Mouse (Mus musculus) natural killer cell, adult 2 months (primary cell): ENCODE measurements around the gene Arl15.
"Not testable (repeated sequence)": the region's sequence is repeated elsewhere in the genome, so short reads cannot be mapped to it uniquely, and the experiment has no call there.

Experiments
- DNase-seq, 2 experiments: peaks; one replicate each; pipeline ENCODE4 v3.0.0; 2022; ENCODE audit warnings: low spot score in 2 of 2

The Arl15 gene

DNA sequence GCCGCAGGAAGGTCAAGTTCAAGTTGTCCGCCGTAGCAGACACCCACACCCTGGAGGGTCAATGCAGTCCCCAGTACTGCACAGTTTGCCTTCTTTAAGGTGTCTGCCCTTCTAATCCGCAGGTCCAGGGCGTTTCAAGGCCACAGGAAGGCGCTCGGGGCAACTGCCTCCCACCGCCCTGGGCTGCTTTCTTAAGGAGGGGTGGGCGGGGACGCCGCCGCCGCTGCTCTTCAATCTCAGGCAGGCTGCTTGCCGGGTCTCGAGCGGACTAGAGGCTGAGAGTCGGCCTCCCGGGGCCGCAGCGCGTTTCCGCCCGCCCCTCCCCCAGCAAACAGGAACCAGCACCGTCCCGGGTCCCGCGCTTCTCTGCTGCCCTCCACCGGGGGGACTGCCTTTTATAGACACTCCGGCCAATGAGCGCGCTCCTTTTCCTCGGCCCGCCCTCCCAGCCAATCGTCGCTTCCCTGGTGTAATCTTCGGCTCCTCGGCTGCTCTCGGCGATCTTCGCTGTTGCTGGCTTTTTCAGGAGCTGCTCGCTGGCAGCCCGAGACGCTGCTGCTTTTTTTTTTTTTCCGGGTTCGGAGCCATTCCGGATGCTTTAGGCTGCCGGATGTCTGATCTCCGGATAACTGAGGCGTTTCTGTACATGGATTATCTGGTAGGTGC, at the start of gene Arl15:
Gene Arl15, plus strand, starts transcription at position 467 of the 666 bp plus-strand sequence.
- peak; percentile 95 to 96 for DNase-seq

DNA sequence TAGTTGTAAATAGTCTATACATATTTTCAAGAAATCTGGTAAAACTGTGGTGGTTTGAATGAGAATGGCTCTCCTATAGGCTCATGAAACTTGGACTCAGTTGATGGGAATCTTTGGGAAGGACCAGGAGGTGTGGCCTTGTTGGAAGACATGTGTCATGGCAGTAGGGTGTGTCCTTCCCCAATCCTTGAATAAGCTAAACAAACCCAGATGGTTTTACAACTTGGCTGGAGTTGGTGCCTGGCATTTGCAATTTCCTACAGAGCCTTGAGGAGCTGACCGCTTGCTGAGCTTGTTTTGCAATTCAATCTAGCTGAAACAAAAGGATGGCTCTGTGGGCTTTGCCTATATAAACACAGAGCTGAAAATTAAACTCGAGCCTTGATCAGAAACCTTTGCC, 49.0 kb upstream of the Arl15 start:
- DNase-seq = no peak

DNA sequence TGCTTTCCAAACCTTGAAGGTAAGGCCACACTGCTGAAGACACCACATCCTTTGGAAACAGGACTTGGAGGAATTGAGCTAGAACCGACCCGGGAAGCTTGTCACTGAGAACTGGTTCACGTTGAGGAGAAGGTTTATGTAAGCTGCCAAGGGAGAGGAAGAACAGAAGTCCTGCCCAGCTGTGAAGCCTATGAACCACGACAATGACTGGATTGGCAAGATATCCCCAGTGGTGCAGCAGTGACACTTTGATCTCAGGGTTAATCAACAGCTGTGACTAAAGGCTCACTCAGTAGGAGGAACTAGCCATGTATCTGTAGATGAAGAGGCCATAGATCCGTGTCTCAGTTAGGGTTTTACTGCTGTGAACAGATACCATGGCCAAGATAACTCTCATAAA, 43.5 kb upstream of the Arl15 start:
- no peak for DNase-seq

DNA sequence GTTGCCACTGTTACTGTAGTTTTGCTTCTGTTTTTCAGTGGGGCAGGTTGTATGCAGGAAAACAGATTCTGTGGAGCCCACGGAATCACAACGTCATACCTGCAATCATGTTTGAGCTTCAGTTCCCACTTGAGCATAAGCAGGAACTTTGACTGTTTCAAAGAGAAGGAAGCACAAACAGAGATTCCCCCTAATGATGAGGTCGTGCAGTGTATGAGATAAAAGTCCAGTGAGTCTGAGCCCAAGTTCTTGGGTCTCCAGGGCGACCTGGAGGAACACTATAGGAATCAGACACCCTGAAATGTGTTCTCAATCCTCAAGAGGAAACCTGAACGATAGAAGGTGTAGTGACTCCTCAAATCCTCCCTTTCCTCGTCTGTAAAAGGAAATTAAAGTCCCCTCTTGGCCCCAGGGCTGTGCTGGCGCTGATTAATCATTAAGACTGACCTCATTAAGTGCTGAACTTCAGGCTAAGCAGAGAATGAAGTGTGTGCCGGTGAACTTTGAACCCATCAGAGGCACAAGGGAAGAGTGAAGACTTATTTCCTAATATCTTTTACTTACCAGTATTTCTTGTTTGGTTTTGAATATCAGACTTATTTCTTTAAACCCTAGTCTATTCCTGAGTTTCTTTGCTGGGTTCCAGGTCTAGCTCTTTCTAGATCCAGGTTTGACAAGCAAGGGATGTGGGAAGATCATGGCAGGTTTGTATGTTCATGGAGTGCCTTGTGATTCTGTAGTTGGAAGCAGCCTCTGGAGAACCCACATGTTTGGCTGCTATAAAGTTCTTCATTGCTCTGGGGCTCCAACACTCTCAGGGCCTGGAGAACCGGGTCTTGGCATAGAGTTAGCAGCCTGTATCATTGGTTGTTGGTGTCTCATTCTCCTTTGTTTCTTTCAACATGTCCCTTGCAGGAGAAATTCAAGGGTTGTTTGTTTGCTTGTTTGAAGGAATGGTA, 39.3 kb upstream of the Arl15 start:
- no peak for DNase-seq

GRCm38 (mm10) chr13:113755779-113756178, 38.5 kb upstream of the Arl15 start:
- DNase-seq = no peak

- no peak for DNase-seq
Observed at GRCm38 (mm10) chr13:113761717-113762116, 32.6 kb upstream of the Arl15 start.

- no peak for DNase-seq
Observed at GRCm38 (mm10) chr13:113762766-113763516, 31.4 kb upstream of the Arl15 start.

- no peak for DNase-seq
Observed at GRCm38 (mm10) chr13:113765411-113765810, 28.9 kb upstream of the Arl15 start.

- no peak for DNase-seq
Observed at GRCm38 (mm10) chr13:113769829-113770228, 24.5 kb upstream of the Arl15 start.

DNA sequence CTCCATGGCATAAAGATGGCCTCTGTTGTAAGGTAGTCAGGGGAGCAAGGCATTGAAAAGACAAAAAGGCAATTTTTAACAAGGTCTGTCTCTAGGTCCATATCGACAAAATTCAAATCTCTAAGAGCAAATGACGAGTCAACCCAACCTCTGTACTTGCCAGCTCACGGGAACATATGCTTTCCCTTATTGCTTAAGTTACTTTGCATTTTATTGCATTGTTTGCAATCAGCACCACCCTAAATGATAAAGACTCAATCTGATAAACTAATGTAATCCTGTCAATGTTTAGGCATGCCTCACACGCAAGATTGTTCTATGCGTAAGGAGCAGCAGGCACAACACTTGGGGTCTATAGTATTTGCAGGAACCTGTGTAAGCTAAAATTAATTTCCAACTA, 24.0 kb upstream of the Arl15 start:
- no peak for DNase-seq

GRCm38 (mm10) chr13:113771340-113771739, 23.0 kb upstream of the Arl15 start:
- DNase-seq = no peak

DNA sequence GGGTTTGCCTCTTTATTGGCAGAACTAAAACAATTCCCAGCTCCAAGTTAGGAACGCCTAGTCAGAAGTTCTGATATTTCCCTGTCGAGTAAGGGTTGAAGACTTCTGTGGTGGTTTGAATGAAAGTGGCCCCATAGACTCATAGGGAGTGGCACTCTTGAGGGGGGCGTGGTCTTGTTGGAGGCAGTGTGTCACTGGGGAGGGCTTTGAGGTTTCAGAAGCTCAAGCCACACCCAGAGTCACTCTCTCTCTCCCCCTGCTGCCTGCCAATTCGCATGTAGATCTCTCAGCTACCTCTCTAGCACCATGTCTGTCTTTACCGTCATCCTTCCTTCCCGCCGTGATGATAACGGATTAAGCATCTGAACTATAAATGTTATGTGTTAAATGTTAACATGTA, 19.5 kb upstream of the Arl15 start:
- no peak for DNase-seq

- no peak for DNase-seq
Observed at GRCm38 (mm10) chr13:113775244-113776140, 18.8 kb upstream of the Arl15 start.

- no peak for DNase-seq
Observed at GRCm38 (mm10) chr13:113785803-113786202, 8.5 kb upstream of the Arl15 start.

DNA sequence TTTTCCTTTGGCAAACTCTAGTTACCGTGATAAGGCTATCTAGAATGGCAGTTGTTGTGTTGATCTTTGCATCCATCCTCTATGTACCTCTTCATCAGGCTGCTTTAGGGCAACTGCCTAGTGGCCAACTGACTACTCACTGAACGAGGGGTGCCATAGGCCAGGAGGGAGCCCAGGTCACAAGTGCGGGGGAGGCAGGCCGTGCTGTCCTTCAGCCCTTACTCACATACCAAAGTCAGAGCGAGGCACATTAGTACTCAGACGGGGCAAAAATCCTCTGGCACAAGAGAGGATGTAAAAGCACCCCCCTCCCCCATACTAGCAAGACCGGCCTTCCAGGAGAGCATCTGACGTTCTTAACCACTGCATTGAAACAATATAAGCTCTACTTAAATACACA, 7.2 kb upstream of the Arl15 start:
- no peak for DNase-seq

GRCm38 (mm10) chr13:113790016-113790415, 4.3 kb upstream of the Arl15 start:
- not testable (repeated sequence) for DNase-seq

DNA sequence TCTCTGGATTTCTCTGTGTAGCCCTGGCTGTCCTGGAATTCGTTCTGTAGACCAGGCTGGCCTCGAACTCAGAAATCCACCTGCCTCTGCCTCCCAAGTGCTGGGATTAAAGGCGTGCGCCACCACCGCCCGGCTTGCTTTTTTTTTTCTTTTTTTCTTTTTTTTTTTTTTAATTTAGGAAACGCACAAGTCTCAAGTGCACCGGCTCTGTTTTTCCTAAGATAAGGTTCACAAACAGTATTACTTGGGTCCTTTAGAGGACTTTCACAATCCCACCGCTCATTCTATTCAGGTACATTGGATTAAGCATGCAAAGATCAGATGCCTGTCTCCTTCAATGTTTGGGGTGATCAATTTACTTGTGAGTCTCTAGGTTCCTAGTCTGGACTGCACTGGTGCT, 668 bp upstream of the Arl15 start:
- no peak for DNase-seq

DNA sequence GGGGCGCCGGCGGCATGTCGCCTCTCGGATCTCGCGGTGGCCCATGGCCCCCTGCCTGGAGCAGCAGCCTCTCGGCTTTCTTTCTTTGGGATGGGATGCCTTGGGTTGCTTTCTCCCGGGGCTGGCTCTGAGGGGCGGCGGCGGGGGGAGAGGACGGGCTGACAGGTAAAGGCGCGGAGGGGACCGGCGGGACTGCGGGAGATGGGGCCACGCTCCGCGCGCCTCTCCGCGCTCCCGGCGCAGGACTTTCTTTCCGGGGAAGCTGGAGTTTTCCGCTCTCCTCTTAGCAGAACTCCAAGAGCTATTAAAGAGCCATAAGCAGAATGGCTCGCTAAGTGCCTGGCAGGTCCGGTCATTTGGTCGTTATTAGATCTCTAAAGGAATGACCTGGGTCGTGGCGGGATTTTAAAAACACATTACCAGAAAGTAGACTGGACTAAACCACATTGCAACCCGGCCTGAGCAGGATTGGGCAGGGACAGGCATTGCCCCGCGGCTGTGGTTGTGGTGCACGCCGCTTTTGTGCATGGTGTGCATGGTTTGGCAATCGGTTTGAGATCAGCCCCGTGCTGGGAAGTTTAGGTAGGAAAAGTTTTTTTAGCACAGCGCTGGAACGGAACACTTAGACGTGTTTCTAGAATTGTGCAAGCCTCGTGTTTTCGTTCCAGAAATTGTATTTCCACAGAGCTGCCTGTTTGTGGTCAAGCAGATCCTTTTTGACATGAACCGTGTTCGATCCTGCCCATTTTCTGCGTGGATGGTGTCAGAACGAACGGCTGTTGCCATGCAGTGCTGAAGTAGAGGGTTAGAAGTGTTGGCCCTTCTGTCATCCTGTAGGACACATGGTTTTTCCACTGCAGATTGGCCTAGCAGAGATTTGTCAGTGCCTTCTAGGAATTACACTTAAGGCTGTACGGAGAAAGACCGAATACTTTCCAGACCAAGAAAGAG, 675 bp downstream of the Arl15 start:
- peak; percentile 3 to 14 for DNase-seq

GRCm38 (mm10) chr13:113797378-113797777, 3.1 kb downstream of the Arl15 start:
- no peak for DNase-seq

DNA sequence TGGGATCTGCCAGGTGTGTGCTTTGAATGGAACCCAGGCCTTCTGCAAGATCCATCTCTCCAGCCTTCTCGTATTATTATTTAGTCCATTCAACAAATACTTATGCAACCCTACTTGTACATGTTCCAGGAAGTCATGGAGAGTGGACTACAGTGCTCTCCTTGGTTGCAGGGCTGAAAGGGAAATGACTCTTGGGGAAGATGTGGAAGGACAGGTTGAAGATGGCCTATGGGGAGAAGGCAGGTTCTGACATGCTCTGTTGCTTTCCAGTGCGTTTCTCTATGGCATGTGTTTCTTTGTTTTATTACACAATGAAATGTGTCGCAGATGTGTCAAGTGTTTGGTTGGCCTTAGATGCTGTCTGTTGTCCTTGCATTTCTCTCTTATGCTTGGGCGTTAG, 5.1 kb downstream of the Arl15 start:
- no peak for DNase-seq
